ENCODE assay signal across 11 mouse cellular contexts in genomic region chr15:78325671-78326339, GRCm38 (mm10). TPM values are rescaled to one million over a fixed set of nuclear protein-coding genes. Genes with fewer than 3 reads are reported as not detected.
DNase-seq lines count a peak whose midpoint lies in the region; ATAC-seq lines count a peak whose summit lies in the region.
"Had no signal": no experiment of that assay in that cellular context is flagged by ENCODE, and none has a peak within 500 bp of the region (broad histone marks: within the 10 kb centered on the region; RNA-seq: fewer than 3 reads in every experiment).

TSS of gene Csf2rb (plus strand) at chr15:78325752.

- H3K4me1 ChIP-seq in kidney, embryonic 15.5 days = 0 out of 2 replicates have a peak, but pooled peaks cover 2% of the 10 kb centered on the region
- peaks cover 16% of the 10 kb centered on the region for H3K4me1 ChIP-seq in brown adipose tissue, adult 24 weeks (ENCODE audit: control insufficient read depth, insufficient read depth, insufficient read length, low read length)
- H3K4me1 ChIP-seq: hindbrain, embryonic 13.5 days had no signal

- H3K27ac ChIP-seq in kidney, embryonic 15.5 days = no peak within 1 kb of the TSS
- H3K27ac ChIP-seq in brown adipose tissue, adult 24 weeks (replicated peaks; ENCODE audit: low read depth, low read length) = peak within 1 kb of the TSS; percentile 75
- H3K27ac ChIP-seq: hindbrain, embryonic 13.5 days had no signal

- no peaks in the 10 kb centered on the region for H3K36me3 ChIP-seq in kidney, embryonic 15.5 days
- H3K36me3 ChIP-seq: hindbrain, embryonic 13.5 days had no signal

- intact Hi-C loops in left cerebral cortex, postnatal 36 days (cut with DNase I) = loop anchor here (10.0 kb wide), 1 partner anchor 141 kb away; no protein-coding TSS in a partner anchor

- H3K9me3 ChIP-seq in kidney, embryonic 15.5 days (replicated peaks) = no peaks in the 10 kb centered on the region
- H3K9me3 ChIP-seq: hindbrain, embryonic 13.5 days had no signal

- H3K4me3 ChIP-seq in kidney, embryonic 15.5 days (replicated peaks) = no peak within 1 kb of the TSS
- H3K4me3 ChIP-seq in brown adipose tissue, adult 24 weeks (ENCODE audit: insufficient read depth, low read depth, low read length) = peak within 1 kb of the TSS; percentile 61
- H3K4me3 ChIP-seq: hindbrain, embryonic 13.5 days had no signal

- no peak within 1 kb of the TSS for H3K4me2 ChIP-seq in kidney, embryonic 15.5 days
- H3K4me2 ChIP-seq: hindbrain, embryonic 13.5 days had no signal

- no peaks in the 10 kb centered on the region for H3K27me3 ChIP-seq in kidney, embryonic 15.5 days
- H3K27me3 ChIP-seq: hindbrain, embryonic 13.5 days had no signal

- H3K9ac ChIP-seq in kidney, embryonic 15.5 days = no peak within 1 kb of the TSS
- H3K9ac ChIP-seq: hindbrain, embryonic 13.5 days had no signal

- DNase-seq in kidney, adult 9 months = peak; percentile 7
- DNase-seq in lung, adult 18-20 months = peak; percentile 57 to 66
- DNase-seq in spleen, postnatal 10 days (ENCODE audit: low spot score in 2 of 2) = peak; percentile 31 to 41
- DNase-seq in urinary bladder, postnatal 14 days (ENCODE audit: low spot score) = no peak
- DNase-seq in left cerebral cortex, postnatal 36 days (ENCODE audit: low spot score in 2 of 2) = no peak
- DNase-seq in cerebellum, adult 11-12 months = no peak
- DNase-seq: cerebellum, adult 11 months had no signal

- no peak for ATAC-seq in kidney, embryonic 15.5 days (replicated peaks; ENCODE audit: low FRiP score)
- ATAC-seq: Patski had no signal

- 74% methylated on average over 11 of the region's 11 CpGs for WGBS in kidney, embryonic 15.5 days

RNA-seq across cellular contexts. Expression of gene Csf2rb, which starts in this region (rescaled TPM):
- 1.2 TPM in 2 replicates for polyA plus RNA-seq in kidney, embryonic 15.5 days (2015; fragmentation: Nextera tagmentation; extraction: Ambion mirVana)
- polyA plus RNA-seq in brown adipose tissue, adult 24 weeks (2012; ENCODE audit: insufficient read depth, insufficient read length, missing spikeins) = 3.1 and 4.1 TPM in 2 replicates
- 1 to 10 TPM; 1.2 TPM for total RNA-seq in left cerebral cortex, postnatal 36 days (2021)

Comparison
In these comparisons a context has a peak if more than half of its experiments do, and no peak if none do; other contexts are left out.
1. DNase-seq: peak in kidney, adult 9 months (single experiment), lung, adult 18-20 months (2 of 2) and spleen, postnatal 10 days (2 of 2); none in urinary bladder, postnatal 14 days (single experiment), left cerebral cortex, postnatal 36 days (0 of 2) and cerebellum, adult 11-12 months (single experiment).